Mouse (Mus musculus): ENCODE measurements around the gene Ppp1r32.

DNA sequence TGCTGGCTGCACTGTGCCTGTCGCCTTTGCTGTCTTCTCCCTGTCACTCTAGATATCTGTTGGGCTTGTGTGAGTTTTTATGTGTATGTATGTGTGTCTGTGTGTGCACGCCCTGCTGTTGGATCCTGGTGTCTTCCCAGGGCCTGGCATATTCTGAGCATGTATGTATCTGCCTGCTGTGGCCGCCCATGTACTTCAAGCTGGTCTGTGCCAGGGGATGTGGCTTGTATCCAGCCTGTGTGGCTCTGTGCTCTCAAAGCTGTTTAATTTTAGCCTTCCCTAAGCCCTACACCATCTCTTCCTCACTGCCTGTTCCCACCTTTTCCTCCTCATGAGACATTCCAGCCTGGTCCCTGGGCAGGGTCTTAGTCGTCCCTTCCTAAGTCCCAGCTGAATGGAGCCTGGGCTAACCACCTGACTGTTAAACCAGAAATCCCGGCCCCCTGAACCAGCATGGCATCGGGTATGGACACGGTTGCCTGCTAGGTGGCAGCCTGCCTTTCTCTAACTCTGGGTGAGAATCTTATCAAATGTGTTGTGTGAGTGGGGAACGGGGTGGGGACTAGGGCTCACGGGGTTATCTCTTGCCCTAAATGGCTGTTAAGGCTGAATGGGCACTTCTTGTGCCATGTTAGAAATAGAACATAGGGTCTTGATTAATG, 48.7 kb downstream of the Ppp1r32 start:
- no peak for TF ChIP-seq CTCF (IDR thresholded peaks at IDR 0.05; ENCODE audit: extremely low read depth, insufficient read depth, low read length)
- no peak for TF ChIP-seq POLR2A (IDR thresholded peaks at IDR 0.05; ENCODE audit: extremely low read depth, insufficient read depth, low read length)
